Mouse (Mus musculus): ENCODE data around the gene Rdh19. TPM values are rescaled to one million over a fixed set of nuclear protein-coding genes. Genes with fewer than 3 reads are reported as not detected.
"Not testable (repeated sequence)": the region's sequence is repeated elsewhere in the genome, so short reads cannot be mapped to it uniquely, and the experiment has no call there.

Gene Rdh19
- polyA plus RNA-seq, 1 experiment from 2014 or later = not detected

GRCm38 (mm10) chr10:127838539-127838938, 11.2 kb upstream of the Rdh19 start:
- 76% methylated on average over 2 of the region's 2 CpGs for WGBS
- Histone ChIP-seq H3K4me3 (no peak overlapping the region), H3K9ac (no peak overlapping the region), H3K4me2 (no peak overlapping the region), H3K36me3 (no peaks in the 10 kb centered on the region), H3K4me1 (no peaks in the 10 kb centered on the region), H3K27ac (no peak overlapping the region), H3K27me3 (no peaks in the 10 kb centered on the region), H3K9me3 (no peaks in the 10 kb centered on the region)
- ATAC-seq (ENCODE audit: borderline replicate concordance, extremely low read depth, low FRiP score, low TSS enrichment) = no peak

DNA sequence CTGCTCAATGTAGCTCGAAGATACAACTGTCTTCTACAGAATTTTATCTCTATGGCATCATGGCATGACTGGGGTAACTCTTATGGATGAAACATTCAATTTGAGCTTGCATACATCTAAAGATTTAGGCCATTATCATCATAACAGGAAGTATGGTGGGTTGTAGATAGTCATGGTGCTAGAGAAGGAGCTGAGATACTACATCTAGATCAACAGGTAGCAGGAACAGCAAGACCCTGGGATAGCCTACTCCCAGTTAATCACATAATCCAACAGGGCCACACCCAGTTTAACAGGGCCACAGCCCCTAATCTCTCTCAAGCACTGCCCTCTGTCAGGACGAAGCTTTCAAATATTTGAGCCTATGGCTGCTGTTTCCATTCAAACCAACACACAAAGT, 9.0 kb upstream of the Rdh19 start:
- no peaks in the 10 kb centered on the region for H3K36me3 ChIP-seq
- WGBS = 59% methylated on average over 2 of the region's 2 CpGs
- ATAC-seq (ENCODE audit: borderline replicate concordance, extremely low read depth, low FRiP score, low TSS enrichment) = no peak

DNA sequence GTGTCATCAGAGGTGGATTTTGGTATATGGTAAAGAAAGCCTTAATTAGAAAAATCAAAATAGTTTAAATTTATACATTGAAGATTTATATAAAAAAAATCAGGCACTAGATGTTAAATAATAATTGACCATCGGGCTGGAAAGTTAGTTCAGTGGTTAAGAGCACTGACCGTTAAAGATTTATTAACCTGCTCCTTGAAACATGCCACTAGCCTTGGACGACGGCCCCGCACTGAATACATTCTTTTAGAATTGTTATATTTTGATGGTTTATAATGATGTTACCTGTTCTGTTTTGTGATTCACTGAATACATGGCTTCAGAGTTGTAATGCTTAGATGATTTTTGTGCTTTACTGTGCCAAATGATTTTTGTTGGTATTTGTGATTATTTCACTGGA, 3.8 kb upstream of the Rdh19 start:
- H3K9ac ChIP-seq; H3K4me1 ChIP-seq; ATAC-seq (ENCODE audit: borderline replicate concordance, extremely low read depth, low FRiP score, low TSS enrichment); H3K4me2 ChIP-seq; H3K9me3 ChIP-seq; H3K36me3 ChIP-seq; H3K27ac ChIP-seq; H3K27me3 ChIP-seq; H3K4me3 ChIP-seq: not testable (repeated sequence)
- 84% methylated on average over 5 of the region's 5 CpGs for whole genome bisulfite sequencing

More for the DNA sequence above, 9.0 kb upstream of the Rdh19 start:
- Histone ChIP-seq H3K4me2 (no peak overlapping the region), H3K4me1 (no peaks in the 10 kb centered on the region), H3K9me3 (no peaks in the 10 kb centered on the region), H3K27me3 (no peaks in the 10 kb centered on the region), H3K9ac (no peak overlapping the region), H3K4me3 (no peak overlapping the region), H3K27ac (no peak overlapping the region)

DNA sequence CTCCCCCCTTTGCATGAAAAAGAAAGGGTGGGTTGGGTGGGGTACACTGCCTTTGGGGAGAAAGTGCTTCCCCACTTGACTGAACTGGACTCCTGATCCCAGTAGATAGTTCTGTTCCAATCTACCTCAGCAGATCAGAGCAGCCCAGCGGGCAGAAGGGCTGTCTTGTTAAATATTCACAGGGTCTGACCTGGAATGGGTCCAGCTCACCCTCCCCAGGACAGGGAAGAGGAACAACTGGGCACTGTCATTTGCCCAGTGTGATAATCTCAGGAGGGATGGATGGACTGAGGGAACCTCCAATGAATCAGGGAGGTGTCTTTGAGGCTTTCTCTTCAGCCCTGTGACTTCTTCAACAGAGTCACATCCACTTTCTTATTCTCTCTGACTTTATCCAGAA, 1.6 kb upstream of the Rdh19 start:
- Histone ChIP-seq H3K4me1 (no peaks in the 10 kb centered on the region), H3K27ac (no peak overlapping the region), H3K36me3 (no peaks in the 10 kb centered on the region), H3K4me3 (no peak overlapping the region), H3K9me3 (no peaks in the 10 kb centered on the region), H3K9ac (no peak overlapping the region), H3K27me3 (no peaks in the 10 kb centered on the region), H3K4me2 (no peak overlapping the region)
- ATAC-seq (ENCODE audit: borderline replicate concordance, extremely low read depth, low FRiP score, low TSS enrichment) = no peak
- whole genome bisulfite sequencing = 71% methylated on average over 1 of the region's 1 CpGs

DNA sequence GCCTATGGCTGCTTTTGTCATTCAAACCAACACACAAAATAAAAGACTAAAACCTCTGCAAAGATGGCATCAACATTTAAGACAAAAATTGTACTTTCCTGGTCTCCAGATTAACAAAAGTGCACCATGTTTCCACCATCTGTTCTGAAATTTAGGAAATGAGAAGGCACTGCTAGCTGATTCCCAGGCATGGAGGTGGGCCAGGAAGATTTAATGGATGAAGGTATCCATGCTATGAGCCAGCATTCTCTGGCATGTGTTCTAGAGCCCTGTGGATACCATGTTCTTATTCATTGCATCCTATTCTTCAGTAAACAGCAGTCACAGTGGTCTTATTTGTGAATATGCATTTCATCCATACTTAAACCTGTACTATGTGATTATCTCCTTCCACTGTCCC, 6.6 kb downstream of the Rdh19 start:
- Histone ChIP-seq H3K9ac (no peak overlapping the region), H3K4me2 (no peak overlapping the region), H3K27ac (no peak overlapping the region), H3K27me3 (no peaks in the 10 kb centered on the region), H3K9me3 (no peaks in the 10 kb centered on the region), H3K36me3 (no peaks in the 10 kb centered on the region), H3K4me3 (no peak overlapping the region), H3K4me1 (no peaks in the 10 kb centered on the region)
- ATAC-seq (ENCODE audit: borderline replicate concordance, extremely low read depth, low FRiP score, low TSS enrichment) = no peak

GRCm38 (mm10) chr10:127864931-127865330, 15.2 kb downstream of the Rdh19 start:
- no peak overlapping the region for H3K9ac ChIP-seq
- no peak overlapping the region for H3K27ac ChIP-seq
- no peaks in the 10 kb centered on the region for H3K27me3 ChIP-seq
- no peaks in the 10 kb centered on the region for H3K4me1 ChIP-seq
- no peaks in the 10 kb centered on the region for H3K9me3 ChIP-seq
- H3K36me3 ChIP-seq = no peaks in the 10 kb centered on the region
- no peak for ATAC-seq (ENCODE audit: borderline replicate concordance, extremely low read depth, low FRiP score, low TSS enrichment)
- H3K4me2 ChIP-seq = no peak overlapping the region
- no peak overlapping the region for H3K4me3 ChIP-seq

GRCm38 (mm10) chr10:127866232-127866631, 16.5 kb downstream of the Rdh19 start, which contains the start of gene Rdh16f2:
Gene Rdh16f2 (plus strand): TSS chr10:127866474.
- Histone ChIP-seq H3K36me3 (no peaks in the 10 kb centered on the region), H3K27ac (no peak within 1 kb of the TSS), H3K9me3 (no peaks in the 10 kb centered on the region), H3K4me3 (no peak within 1 kb of the TSS), H3K27me3 (no peaks in the 10 kb centered on the region), H3K4me2 (no peak within 1 kb of the TSS), H3K4me1 (no peaks in the 10 kb centered on the region), H3K9ac (no peak within 1 kb of the TSS)
- ATAC-seq (ENCODE audit: borderline replicate concordance, extremely low read depth, low FRiP score, low TSS enrichment) = no peak
- 79% methylated on average over 3 of the region's 3 CpGs for WGBS

GRCm38 (mm10) chr10:127872484-127872883, 22.8 kb downstream of the Rdh19 start:
- WGBS = 57% methylated on average over 4 of the region's 4 CpGs
- no peak overlapping the region for H3K9ac ChIP-seq
- H3K36me3 ChIP-seq = no peaks in the 10 kb centered on the region
- H3K27me3 ChIP-seq = no peaks in the 10 kb centered on the region
- no peak overlapping the region for H3K27ac ChIP-seq
- no peaks in the 10 kb centered on the region for H3K9me3 ChIP-seq
- ATAC-seq (ENCODE audit: borderline replicate concordance, extremely low read depth, low FRiP score, low TSS enrichment) = no peak
- H3K4me2 ChIP-seq = no peak overlapping the region
- H3K4me3 ChIP-seq = no peak overlapping the region
- H3K4me1 ChIP-seq = peaks cover 2% of the 10 kb centered on the region; the same call in 1 of the 2 replicates

GRCm38 (mm10) chr10:127877681-127878080, 28.0 kb downstream of the Rdh19 start:
- Histone ChIP-seq H3K4me2 (no peak overlapping the region), H3K27me3 (no peaks in the 10 kb centered on the region), H3K36me3 (no peaks in the 10 kb centered on the region), H3K4me3 (no peak overlapping the region), H3K9me3 (no peaks in the 10 kb centered on the region), H3K27ac (no peak overlapping the region), H3K4me1 (peaks cover 23% of the 10 kb centered on the region), H3K9ac (no peak overlapping the region)
- WGBS = 15% methylated on average over 2 of the region's 2 CpGs
- peak; percentile 43; the same call in 1 of the 2 replicates for ATAC-seq (ENCODE audit: borderline replicate concordance, extremely low read depth, low FRiP score, low TSS enrichment)

- Histone ChIP-seq H3K4me2 (no peak overlapping the region), H3K4me3 (no peak overlapping the region), H3K9ac (no peak overlapping the region), H3K36me3 (no peaks in the 10 kb centered on the region), H3K27me3 (no peaks in the 10 kb centered on the region), H3K9me3 (no peaks in the 10 kb centered on the region), H3K4me1 (peaks cover 23% of the 10 kb centered on the region), H3K27ac (no peak overlapping the region)
- WGBS = 51% methylated on average over 3 of the region's 3 CpGs
- peak; percentile 44; the same call in 1 of the 2 replicates for ATAC-seq (ENCODE audit: borderline replicate concordance, extremely low read depth, low FRiP score, low TSS enrichment)
These were observed 28.7 kb downstream of the Rdh19 start for GRCm38 (mm10) chr10:127878262-127879057.

DNA sequence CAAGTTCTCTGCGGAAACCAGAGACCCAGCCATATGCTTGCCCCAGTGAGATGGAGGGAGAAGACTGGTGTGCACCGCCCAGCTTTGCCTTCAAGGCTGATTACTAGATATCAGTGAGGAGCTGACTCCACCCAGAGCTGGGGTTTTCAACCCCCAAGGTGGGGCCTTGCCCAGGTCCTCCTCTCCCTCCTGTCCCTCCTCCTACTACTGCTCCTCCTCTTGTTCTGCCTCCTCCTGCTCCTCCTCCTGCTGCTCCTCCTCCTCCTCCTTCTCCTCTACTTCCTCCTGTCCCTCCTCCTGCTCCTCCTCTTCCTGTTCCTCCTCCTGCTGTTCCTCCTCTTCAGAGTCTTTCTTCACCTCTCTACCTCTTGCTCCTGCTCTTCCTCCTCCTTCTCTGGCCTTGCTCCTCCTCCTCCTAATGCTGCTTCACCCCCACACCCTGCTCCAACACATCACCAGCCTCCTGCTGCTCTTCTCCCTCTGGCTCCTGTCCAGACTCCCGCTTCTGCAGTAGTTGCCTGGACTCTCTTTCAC, 29.5 kb downstream of the Rdh19 start:
- Histone ChIP-seq H3K27ac (no peak overlapping the region), H3K36me3 (no peaks in the 10 kb centered on the region), H3K4me1 (peaks cover 23% of the 10 kb centered on the region), H3K9me3 (no peaks in the 10 kb centered on the region), H3K4me3 (no peak overlapping the region), H3K27me3 (no peaks in the 10 kb centered on the region), H3K4me2 (no peak overlapping the region), H3K9ac (no peak overlapping the region)
- ATAC-seq (ENCODE audit: borderline replicate concordance, extremely low read depth, low FRiP score, low TSS enrichment) = peak; percentile 46; the same call in 1 of the 2 replicates
- 66% methylated on average over 3 of the region's 3 CpGs for WGBS

DNA sequence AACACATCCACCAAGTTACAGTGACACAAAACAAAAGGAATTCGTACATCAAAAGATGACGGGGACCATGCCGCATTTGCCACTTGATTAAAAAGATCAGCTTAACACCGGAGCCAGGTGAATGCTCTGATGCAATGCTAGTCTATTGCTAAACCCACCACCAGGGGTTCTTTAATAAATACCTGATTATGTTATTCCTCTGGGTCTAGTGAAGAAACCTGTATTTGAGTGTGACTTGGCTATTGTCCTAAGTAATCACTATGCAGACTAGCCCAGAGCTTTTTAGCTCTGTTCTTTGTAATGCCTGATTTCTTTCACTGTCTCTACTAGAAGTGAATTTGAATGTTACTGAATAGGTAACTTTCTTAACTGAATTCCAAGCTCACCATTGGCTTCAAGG, 31.3 kb downstream of the Rdh19 start:
- 82% methylated on average over 4 of the region's 4 CpGs for WGBS
- H3K36me3 ChIP-seq = no peaks in the 10 kb centered on the region
- H3K27me3 ChIP-seq = no peaks in the 10 kb centered on the region
- H3K4me2 ChIP-seq = no peak overlapping the region
- H3K27ac ChIP-seq = no peak overlapping the region
- no peak overlapping the region for H3K4me3 ChIP-seq
- H3K4me1 ChIP-seq = peaks cover 23% of the 10 kb centered on the region
- ATAC-seq (ENCODE audit: borderline replicate concordance, extremely low read depth, low FRiP score, low TSS enrichment) = no peak
- no peak overlapping the region for H3K9ac ChIP-seq
- no peaks in the 10 kb centered on the region for H3K9me3 ChIP-seq
